Mouse (Mus musculus) C2C12 (cell line): ENCODE data around the gene Csad. TPM values are rescaled to one million over a fixed set of nuclear protein-coding genes. Genes with fewer than 3 reads are reported as not detected.

ENCODE experiments used
- H3K27me3 ChIP-seq: one replicate; pipeline ENCODE4 v1.6.1; 2011; ENCODE audit not compliant: control insufficient read depth, insufficient read depth, insufficient read length
- H3K36me3 ChIP-seq: one replicate; pipeline ENCODE4 v1.6.1; 2011; ENCODE audit not compliant: control insufficient read depth, insufficient read depth
- H3K4me3 ChIP-seq: one replicate; pipeline ENCODE4 v1.5.1; 2011; ENCODE audit warnings: mild to moderate bottlenecking, control low read depth; ENCODE audit not compliant: poor library complexity, insufficient read depth, severe bottlenecking
- H3K79me2 ChIP-seq: one replicate; pipeline ENCODE4 v1.6.1; 2011; ENCODE audit not compliant: control insufficient read depth, insufficient read depth
- H3K79me3 ChIP-seq: one replicate; pipeline ENCODE4 v1.6.1; 2011; ENCODE audit warnings: low read depth, control low read depth
- H3ac ChIP-seq: one replicate; pipeline ENCODE3; 2011; ENCODE audit warnings: low read depth; ENCODE audit not compliant: control insufficient read depth, insufficient read length
- CEBPB ChIP-seq: IDR thresholded peaks from one replicate; pipeline ENCODE4 v1.6.1; 2011; ENCODE audit warnings: low read depth, mild to moderate bottlenecking, control low read depth, moderate library complexity
- CTCF ChIP-seq: IDR thresholded peaks from one replicate; pipeline ENCODE4 v1.5.1; 2011; ENCODE audit not compliant: control insufficient read depth, insufficient read depth, insufficient read length
- FOSL1 ChIP-seq: IDR thresholded peaks from one replicate; pipeline ENCODE4 v1.8.0; 2011; ENCODE audit warnings: mild to moderate bottlenecking, low read length; ENCODE audit not compliant: poor library complexity, insufficient read depth, severe bottlenecking
- MAX ChIP-seq: IDR thresholded peaks from one replicate; pipeline ENCODE4 v1.6.1; 2011; ENCODE audit warnings: mild to moderate bottlenecking, control low read depth
- MYOD1 ChIP-seq: IDR thresholded peaks from one replicate; pipeline ENCODE4 v1.6.1; 2011; ENCODE audit warnings: low read depth; ENCODE audit not compliant: control insufficient read depth, insufficient read length
- MYOG ChIP-seq: IDR thresholded peaks from one replicate; pipeline ENCODE4 v1.6.1; 2011; ENCODE audit not compliant: control insufficient read depth, insufficient read length; ENCODE audit errors: extremely low read depth
- USF1 ChIP-seq: IDR thresholded peaks from one replicate; pipeline ENCODE4 v1.6.1; 2011; ENCODE audit warnings: low read depth, mild to moderate bottlenecking, control low read depth, moderate library complexity
- polyA plus RNA-seq: library from polyadenylated mRNA; unstranded; fragments of >200 nt; fragmentation: generic; extraction: Trizol; gene quantifications from one replicate; pipeline ENCODE4 v1.2.1, GENCODE M21; 2012; ENCODE audit warnings: missing spikeins

Csad gene
- polyA plus RNA-seq, 1 experiment, result 26.4 TPM

GRCm38 (mm10) chr15:102239260-102239590, 34.7 kb upstream of the Csad start:
- H3K36me3 ChIP-seq, result peaks cover 80% of the 10 kb centered on the region
- H3ac ChIP-seq, result no peak overlapping the region
- H3K79me3 ChIP-seq, result peaks cover 29% of the 10 kb centered on the region
- H3K27me3 ChIP-seq, result no peaks in the 10 kb centered on the region
- H3K79me2 ChIP-seq, result peaks cover 46% of the 10 kb centered on the region
- TF ChIP-seq MYOD1 (no peak), CTCF (peak; percentile 89)
- H3K4me3 ChIP-seq, result no peak overlapping the region

- H3K79me2 ChIP-seq, result peaks cover 40% of the 10 kb centered on the region
- peaks cover 26% of the 10 kb centered on the region for H3K79me3 ChIP-seq
- H3ac ChIP-seq, result no peak overlapping the region
- no peak for TF ChIP-seq MYOG
- H3K27me3 ChIP-seq, result no peaks in the 10 kb centered on the region
- H3K4me3 ChIP-seq, result no peak overlapping the region
- H3K36me3 ChIP-seq, result peaks cover 85% of the 10 kb centered on the region
Measured at GRCm38 (mm10) chr15:102238543-102239259, 34.2 kb upstream of the Csad start.

- Histone ChIP-seq H3ac (no peak overlapping the region), H3K36me3 (peaks cover 69% of the 10 kb centered on the region), H3K27me3 (no peaks in the 10 kb centered on the region), H3K4me3 (no peak overlapping the region), H3K79me2 (peaks cover 8% of the 10 kb centered on the region), H3K79me3 (no peaks in the 10 kb centered on the region)
- TF ChIP-seq MYOD1 (no peak), CTCF (no peak), MYOG (no peak), USF1 (no peak), FOSL1 (no peak), MAX (no peak), CEBPB (no peak)
Measured at GRCm38 (mm10) chr15:102235371-102236027, 31.0 kb upstream of the Csad start.

DNA sequence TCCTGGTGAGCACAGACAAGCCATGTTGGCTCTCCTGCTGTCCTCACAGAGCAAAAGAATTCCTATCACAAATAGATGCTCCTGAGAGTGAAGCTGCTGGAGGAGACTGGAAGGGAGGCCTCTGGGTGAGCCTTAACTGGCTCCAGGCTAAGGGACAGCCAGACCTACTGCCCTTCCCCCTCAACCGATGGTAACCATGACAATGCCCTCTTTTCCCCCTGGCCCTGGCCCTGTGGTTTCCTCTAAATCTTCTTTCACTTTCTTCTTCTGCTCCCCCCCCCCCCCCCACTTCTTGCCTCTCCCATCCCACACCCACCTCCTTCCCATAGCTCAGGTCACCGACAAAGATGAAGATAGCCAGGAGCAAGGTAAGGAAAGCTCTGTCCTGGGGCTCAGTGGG, 29.4 kb upstream of the Csad start:
- TF ChIP-seq FOSL1, result no peak
- TF ChIP-seq USF1, result no peak
- no peak for TF ChIP-seq CTCF
- no peak for TF ChIP-seq MYOD1
- TF ChIP-seq MYOG, result no peak
- no peak for TF ChIP-seq MAX
- no peak for TF ChIP-seq CEBPB
- Histone ChIP-seq H3K4me3 (no peak overlapping the region), H3K27me3 (no peaks in the 10 kb centered on the region), H3ac (no peak overlapping the region), H3K79me2 (peaks cover 14% of the 10 kb centered on the region), H3K36me3 (peaks cover 57% of the 10 kb centered on the region), H3K79me3 (peaks cover 7% of the 10 kb centered on the region)

DNA sequence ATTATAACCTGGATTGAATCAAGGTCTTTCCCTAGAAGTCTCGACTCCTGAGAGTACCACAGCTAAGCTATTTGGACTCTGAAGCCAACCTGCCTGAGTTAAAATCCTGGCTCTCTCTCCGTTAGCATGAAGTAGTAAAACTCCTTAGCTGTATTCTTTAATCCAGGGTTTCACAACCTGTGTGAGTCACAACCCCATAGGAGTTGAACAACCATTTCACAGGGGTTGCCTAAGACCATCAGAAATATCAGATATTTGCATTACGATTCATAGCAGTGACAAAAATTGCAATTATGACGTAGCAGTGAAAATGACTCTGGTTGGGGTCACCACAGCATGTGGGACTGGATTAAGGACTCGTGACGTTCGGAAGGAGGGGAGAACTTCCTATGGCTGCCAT, 28.2 kb upstream of the Csad start:
- H3K4me3 ChIP-seq, result no peak overlapping the region
- peaks cover 46% of the 10 kb centered on the region for H3K36me3 ChIP-seq
- TF ChIP-seq CEBPB, result peak; percentile 99
- TF ChIP-seq MYOG, result no peak
- peak; percentile 48 for TF ChIP-seq USF1
- peak; percentile 68 for TF ChIP-seq FOSL1
- no peak for TF ChIP-seq MYOD1
- H3K79me2 ChIP-seq, result peaks cover 25% of the 10 kb centered on the region
- no peak overlapping the region for H3ac ChIP-seq
- H3K79me3 ChIP-seq, result peaks cover 14% of the 10 kb centered on the region
- H3K27me3 ChIP-seq, result no peaks in the 10 kb centered on the region

DNA sequence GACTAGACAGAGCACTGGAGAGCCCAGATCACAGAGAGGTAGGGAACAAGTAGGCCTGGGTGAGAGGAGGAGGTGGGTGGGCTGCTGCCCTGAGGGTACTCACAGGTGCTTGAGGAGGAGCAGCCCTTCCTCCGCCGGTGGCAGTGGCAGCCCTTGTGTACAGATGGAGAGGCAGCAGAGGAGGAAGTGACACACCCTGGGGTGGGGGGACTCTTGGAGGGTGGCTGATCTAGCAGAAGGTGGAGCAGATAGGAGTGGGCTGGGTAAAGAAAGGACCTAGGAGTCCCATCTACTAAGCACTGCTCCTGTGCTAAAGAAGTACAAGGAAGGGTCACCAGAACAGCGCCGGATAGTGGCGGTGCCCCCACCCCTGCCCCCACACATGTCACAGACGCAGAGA, 27.2 kb upstream of the Csad start, which contains the start of gene Itgb7:
Gene Itgb7 (minus strand): TSS at position 197 of the 400 bp plus-strand sequence.
- H3K79me2 ChIP-seq, result peaks cover 35% of the 10 kb centered on the region
- H3K4me3 ChIP-seq, result peak within 1 kb of the TSS; percentile 8
- H3K79me3 ChIP-seq, result peaks cover 21% of the 10 kb centered on the region
- no peaks in the 10 kb centered on the region for H3K27me3 ChIP-seq
- H3ac ChIP-seq, result peak within 1 kb of the TSS; percentile 22
- TF ChIP-seq USF1, result no peak
- no peak for TF ChIP-seq FOSL1
- TF ChIP-seq MYOD1, result no peak
- TF ChIP-seq MAX, result no peak
- no peak for TF ChIP-seq CTCF
- no peak for TF ChIP-seq MYOG
- no peak for TF ChIP-seq CEBPB
- peaks cover 45% of the 10 kb centered on the region for H3K36me3 ChIP-seq
